Mouse (Mus musculus) left cerebral cortex, adult 9 months (tissue): Measurements from ENCODE around the gene Ptpn1.

Experiments
- DNase-seq, 2 experiments: peaks; one replicate each; pipeline ENCODE4 v3.0.0; 2022; ENCODE audit warnings: low spot score in 2 of 2

Gene Ptpn1

GRCm38 (mm10) chr2:168008132-168008531 lies 76.3 kb downstream of the Ptpn1 start:
- no peak for DNase-seq

GRCm38 (mm10) chr2:168009936-168010668 lies 78.2 kb downstream of the Ptpn1 start, which contains the start of gene Ripor3:
Gene Ripor3 (minus strand): TSS chr2:168010618.
- peak in 1 of 2 experiments; percentile 42 for DNase-seq

- DNase-seq, result no peak
These were observed 79.0 kb downstream of the Ptpn1 start for GRCm38 (mm10) chr2:168010893-168011292.

- peak in 1 of 2 experiments; percentile 64 for DNase-seq
These were observed 85.1 kb downstream of the Ptpn1 start for GRCm38 (mm10) chr2:168016951-168017391.

GRCm38 (mm10) chr2:168019201-168019715 lies 87.4 kb downstream of the Ptpn1 start:
- DNase-seq, result no peak

GRCm38 (mm10) chr2:168023763-168024402 lies 92.0 kb downstream of the Ptpn1 start:
- no peak for DNase-seq

GRCm38 (mm10) chr2:168025174-168025573 lies 93.3 kb downstream of the Ptpn1 start:
- DNase-seq, result peak; percentile 58 to 79

- no peak for DNase-seq
These were observed 94.0 kb downstream of the Ptpn1 start for GRCm38 (mm10) chr2:168025882-168026281.

GRCm38 (mm10) chr2:168026467-168026866 lies 94.6 kb downstream of the Ptpn1 start:
- no peak for DNase-seq

- no peak for DNase-seq
These were observed 96.5 kb downstream of the Ptpn1 start for GRCm38 (mm10) chr2:168028376-168028775.
